Mouse (Mus musculus) splenic B cell, adult 2 months (primary cell): ENCODE data around the gene Gna13.

Experiments used
- DNase-seq: peaks from one replicate; pipeline ENCODE4 v3.0.0-alpha.2; 2011; ENCODE audit warnings: low read depth, low spot score
- H3K27me3 ChIP-seq: 2 replicates; pipeline ENCODE4 v1.6.1; 2012; ENCODE audit warnings: mild to moderate bottlenecking, low read length, moderate library complexity, mixed read lengths; ENCODE audit not compliant: control insufficient read depth, poor library complexity, insufficient read depth, severe bottlenecking
- H3K36me3 ChIP-seq: 2 replicates; pipeline ENCODE4 v1.6.1; 2012; ENCODE audit warnings: mild to moderate bottlenecking, low read length, moderate library complexity, mixed read lengths; ENCODE audit not compliant: control insufficient read depth, poor library complexity, insufficient read depth, severe bottlenecking

Gene Gna13

GRCm38 (mm10) chr11:109440641-109441040 lies 78.0 kb downstream of the Gna13 start:
- H3K27me3 ChIP-seq, result no peaks in the 10 kb centered on the region
- no peaks in the 10 kb centered on the region; the same call in 1 of the 2 replicates for H3K36me3 ChIP-seq
- no peak for DNase-seq

GRCm38 (mm10) chr11:109441119-109441518 lies 78.5 kb downstream of the Gna13 start:
- DNase-seq, result peak; percentile 85
- Histone ChIP-seq H3K27me3 (no peaks in the 10 kb centered on the region), H3K36me3 (no peaks in the 10 kb centered on the region; the same call in 1 of the 2 replicates)

GRCm38 (mm10) chr11:109442166-109442730 lies 79.6 kb downstream of the Gna13 start:
- H3K27me3 ChIP-seq, result no peaks in the 10 kb centered on the region
- H3K36me3 ChIP-seq, result no peaks in the 10 kb centered on the region; the same call in 1 of the 2 replicates
- no peak for DNase-seq

- no peaks in the 10 kb centered on the region for H3K27me3 ChIP-seq
- no peaks in the 10 kb centered on the region; the same call in 1 of the 2 replicates for H3K36me3 ChIP-seq
- no peak for DNase-seq
These were observed 81.0 kb downstream of the Gna13 start for GRCm38 (mm10) chr11:109443468-109444263.

- Histone ChIP-seq H3K27me3 (no peaks in the 10 kb centered on the region), H3K36me3 (no peaks in the 10 kb centered on the region; the same call in 1 of the 2 replicates)
- peak; percentile 39 for DNase-seq
These were observed 82.0 kb downstream of the Gna13 start for GRCm38 (mm10) chr11:109444600-109444999.

GRCm38 (mm10) chr11:109445438-109446035 lies 82.9 kb downstream of the Gna13 start:
- DNase-seq, result peak; percentile 83

More at GRCm38 (mm10) chr11:109445438-109446035, 82.9 kb downstream of the Gna13 start:
- H3K27me3 ChIP-seq, result no peaks in the 10 kb centered on the region
- H3K36me3 ChIP-seq, result no peaks in the 10 kb centered on the region; the same call in none of the 2 replicates
